Mouse (Mus musculus) olfactory bulb, adult 2 months (tissue): ENCODE data around the gene Dmrta2.

Source experiments
- CTCF ChIP-seq: fragments of 200-500 bp; IDR thresholded peaks from 2 replicates; pipeline ENCODE4 v1.5.1; 2012; ENCODE audit warnings: low read depth, mild to moderate bottlenecking, low read length, moderate library complexity; ENCODE audit not compliant: insufficient read depth
- POLR2A ChIP-seq: fragments of 200-500 bp; IDR thresholded peaks from 2 replicates; pipeline ENCODE4 v1.6.1; 2012; ENCODE audit warnings: mild to moderate bottlenecking, low read depth, low read length, moderate library complexity; ENCODE audit not compliant: insufficient read depth

DNA sequence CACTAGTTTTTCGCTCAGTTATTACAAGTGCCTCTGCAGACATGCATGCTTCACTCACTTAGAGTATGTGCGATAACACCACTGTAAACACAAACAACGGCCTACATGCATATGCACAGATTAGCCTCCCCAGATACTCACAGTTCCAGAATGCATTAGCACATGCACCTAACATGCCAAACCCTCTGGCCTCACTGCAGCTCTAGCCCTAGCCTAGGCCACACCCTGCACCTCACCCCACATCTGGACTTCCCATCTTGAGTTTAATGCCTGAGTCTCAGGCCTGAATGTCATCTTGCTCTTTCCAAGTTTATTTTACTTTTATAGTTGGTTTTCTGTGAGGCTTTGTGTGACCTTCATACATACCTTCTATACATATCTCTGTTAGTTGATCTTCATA is 28.5 kb upstream of the Dmrta2 start:
- TF ChIP-seq CTCF: no peak
- TF ChIP-seq POLR2A: no peak
